Mouse (Mus musculus): Measurements from ENCODE around the gene Lyrm9. TPM values are rescaled to one million over a fixed set of nuclear protein-coding genes. Genes with fewer than 3 reads are reported as not detected.
A peak's percentile ranks its signal among the peaks of the same experiment; 100 is the strongest.

The Lyrm9 gene
- total RNA-seq (2014; rRNA removed) (24.4 and 40.2 TPM in 2 replicates), polyA plus RNA-seq (2015; fragmentation: Nextera tagmentation; extraction: Ambion mirVana) (37.8 and 41.5 TPM in 2 replicates)

DNA sequence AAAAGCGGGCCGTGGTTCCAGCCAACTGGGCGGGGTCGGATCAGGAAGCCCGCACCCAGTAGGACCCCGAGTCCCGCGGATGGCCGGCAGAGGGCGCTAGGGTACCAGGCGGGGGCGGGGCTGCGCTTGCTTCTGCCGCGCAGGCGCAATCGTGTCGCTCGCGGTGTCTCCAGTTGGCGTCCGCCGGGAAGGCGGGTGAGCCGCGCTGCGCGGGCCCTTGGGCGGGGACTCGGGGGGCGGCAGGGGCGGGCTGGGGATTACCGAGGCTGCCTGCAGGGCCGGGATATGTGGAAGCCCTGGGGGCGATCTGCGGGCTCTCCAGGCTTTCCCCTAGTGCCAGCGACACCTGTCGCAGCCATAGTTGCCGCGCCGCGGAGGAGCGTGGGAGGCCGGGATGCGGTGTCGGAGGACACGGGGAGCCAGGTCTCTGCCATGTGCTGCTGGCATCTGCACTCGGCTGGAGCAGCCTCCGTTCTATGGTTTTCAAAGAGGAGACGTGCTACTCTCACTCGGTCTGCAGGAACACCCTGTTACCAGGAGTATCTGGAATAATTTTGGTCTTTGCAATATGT is at the start of gene Lyrm9:
Gene Lyrm9 (plus strand): TSS at position 143 of the 572 bp plus-strand sequence.
- H3K9me3 ChIP-seq (ENCODE audit: low read length): no peaks in the 10 kb centered on the region
- 0 out of 2 replicates have a peak, but pooled peaks cover 11% of the 10 kb centered on the region for H3K4me1 ChIP-seq (ENCODE audit: insufficient read depth)
- peak within 1 kb of the TSS; percentile 91 for H3K27ac ChIP-seq (ENCODE audit: low read depth, low read length)
- no peaks in the 10 kb centered on the region for H3K27me3 ChIP-seq (ENCODE audit: insufficient read depth, low read length)
- peak within 1 kb of the TSS; percentile 62 for H3K4me3 ChIP-seq (ENCODE audit: low read depth, low read length)
- no peaks in the 10 kb centered on the region for H3K36me3 ChIP-seq (ENCODE audit: insufficient read depth)
- peak; percentile 98 for TF ChIP-seq CTCF (IDR thresholded peaks at IDR 0.05; ENCODE audit: low read depth)
- DNase-seq (peak; percentile 98), ATAC-seq (peak; percentile 90)
- 8% methylated on average over 50 of the region's 51 CpGs for WGBS
- peak within 1 kb of the TSS; percentile 74 for H3K9ac ChIP-seq
- H3K4me2 ChIP-seq (ENCODE audit: low read depth): peak within 1 kb of the TSS; percentile 64

DNA sequence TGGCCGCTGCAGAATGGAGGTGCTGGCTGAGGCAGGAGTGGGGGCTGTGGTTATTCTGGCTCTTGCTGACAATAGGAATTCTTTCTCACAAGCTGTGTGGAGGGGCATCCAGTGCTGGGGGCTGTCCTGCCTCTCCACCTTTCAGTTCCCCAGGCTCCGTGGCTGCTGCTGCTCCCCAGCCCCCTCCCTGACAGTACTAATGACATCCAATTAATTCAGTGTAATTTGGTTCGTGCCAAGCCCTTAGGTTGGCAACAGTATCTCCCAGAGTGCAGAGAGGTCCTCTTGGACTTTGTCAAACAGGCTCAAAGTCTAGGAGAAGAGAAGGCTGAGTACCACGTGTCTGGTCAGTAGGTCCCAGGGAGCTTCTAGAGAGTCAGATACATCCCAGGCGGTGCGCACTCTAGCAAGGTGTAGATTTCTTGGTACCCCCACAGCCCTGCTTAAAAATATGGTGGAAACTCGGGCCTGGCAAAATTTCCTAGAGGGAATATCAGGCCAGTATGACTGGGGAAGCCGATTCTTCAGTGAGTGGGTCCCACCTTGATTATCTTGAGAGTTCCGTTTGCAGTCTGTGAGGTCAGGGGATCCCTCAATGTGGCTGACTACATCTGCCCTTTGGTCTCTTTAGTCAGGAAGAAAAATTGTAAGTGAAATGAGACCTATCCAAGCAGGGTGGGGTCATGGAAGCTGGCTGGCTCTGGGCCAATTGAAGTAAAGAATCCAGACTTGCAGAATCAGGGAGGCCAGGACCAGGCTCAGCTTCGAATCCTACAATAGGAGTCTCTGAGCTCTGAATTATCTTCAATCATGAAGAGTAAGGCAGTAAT is 48.3 kb upstream of the Lyrm9 start:
- ATAC-seq: no peak

DNA sequence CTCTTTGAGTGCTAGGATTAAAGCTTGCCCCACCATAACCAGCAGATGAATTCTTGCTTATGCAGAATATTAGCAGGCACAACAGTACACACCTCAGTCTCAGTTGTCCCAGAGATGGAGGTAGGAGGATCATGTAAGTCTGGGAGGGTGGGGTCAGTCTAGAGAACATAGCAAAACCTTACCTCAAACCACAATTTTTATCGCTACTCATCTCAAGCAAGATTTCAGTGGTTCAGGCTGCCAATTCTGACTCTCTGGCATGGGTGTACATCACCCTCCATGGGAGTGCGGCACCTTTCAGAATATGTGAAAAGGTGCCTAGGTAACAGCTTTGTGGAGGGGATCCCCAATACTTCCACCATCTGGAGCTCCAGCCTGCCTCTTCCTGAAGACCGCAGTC is 46.4 kb upstream of the Lyrm9 start:
- Histone ChIP-seq H3K9ac (no peak overlapping the region), H3K27me3 (ENCODE audit: insufficient read depth, low read length) (no peaks in the 10 kb centered on the region), H3K4me3 (ENCODE audit: low read depth, low read length) (no peak overlapping the region), H3K9me3 (ENCODE audit: low read length) (no peaks in the 10 kb centered on the region), H3K27ac (ENCODE audit: low read depth, low read length) (no peak overlapping the region), H3K36me3 (ENCODE audit: insufficient read depth) (no peaks in the 10 kb centered on the region), H3K4me2 (ENCODE audit: low read depth) (no peak overlapping the region), H3K4me1 (ENCODE audit: insufficient read depth) (no peaks in the 10 kb centered on the region)
- DNase-seq (no peak), ATAC-seq (no peak)
- TF ChIP-seq CTCF (IDR thresholded peaks at IDR 0.05; ENCODE audit: low read depth): no peak
- WGBS: 96% methylated on average over 3 of the region's 3 CpGs

More for the DNA sequence above, 48.3 kb upstream of the Lyrm9 start:
- Histone ChIP-seq H3K9me3 (ENCODE audit: low read length) (no peaks in the 10 kb centered on the region), H3K27ac (ENCODE audit: low read depth, low read length) (no peak overlapping the region), H3K27me3 (ENCODE audit: insufficient read depth, low read length) (no peaks in the 10 kb centered on the region), H3K4me3 (ENCODE audit: low read depth, low read length) (no peak overlapping the region), H3K4me2 (ENCODE audit: low read depth) (no peak overlapping the region), H3K9ac (no peak overlapping the region), H3K4me1 (ENCODE audit: insufficient read depth) (no peaks in the 10 kb centered on the region), H3K36me3 (ENCODE audit: insufficient read depth) (no peaks in the 10 kb centered on the region)
- no peak for DNase-seq
- TF ChIP-seq CTCF (IDR thresholded peaks at IDR 0.05; ENCODE audit: low read depth): no peak
- WGBS: 50% methylated on average over 10 of the region's 10 CpGs

- no peak for DNase-seq
- no peaks in the 10 kb centered on the region for H3K36me3 ChIP-seq (ENCODE audit: insufficient read depth)
- H3K27ac ChIP-seq (ENCODE audit: low read depth, low read length): no peak overlapping the region
- no peak for TF ChIP-seq CTCF (IDR thresholded peaks at IDR 0.05; ENCODE audit: low read depth)
- H3K4me1 ChIP-seq (ENCODE audit: insufficient read depth): no peaks in the 10 kb centered on the region
- 91% methylated on average over 3 of the region's 3 CpGs for WGBS
- H3K4me3 ChIP-seq (ENCODE audit: low read depth, low read length): no peak overlapping the region
- H3K4me2 ChIP-seq (ENCODE audit: low read depth): no peak overlapping the region
- H3K27me3 ChIP-seq (ENCODE audit: insufficient read depth, low read length): no peaks in the 10 kb centered on the region
- H3K9ac ChIP-seq: no peak overlapping the region
- H3K9me3 ChIP-seq (ENCODE audit: low read length): no peaks in the 10 kb centered on the region
- ATAC-seq: no peak
Measured at GRCm38 (mm10) chr11:78780571-78780970, 45.8 kb upstream of the Lyrm9 start.

- H3K9me3 ChIP-seq (ENCODE audit: low read length): no peaks in the 10 kb centered on the region
- ATAC-seq: no peak
- no peaks in the 10 kb centered on the region for H3K27me3 ChIP-seq (ENCODE audit: insufficient read depth, low read length)
- no peak overlapping the region for H3K4me3 ChIP-seq (ENCODE audit: low read depth, low read length)
- no peak overlapping the region for H3K27ac ChIP-seq (ENCODE audit: low read depth, low read length)
- no peaks in the 10 kb centered on the region for H3K36me3 ChIP-seq (ENCODE audit: insufficient read depth)
- TF ChIP-seq CTCF (IDR thresholded peaks at IDR 0.05; ENCODE audit: low read depth): no peak
- DNase-seq: no peak
- no peak overlapping the region for H3K4me2 ChIP-seq (ENCODE audit: low read depth)
- no peak overlapping the region for H3K9ac ChIP-seq
- H3K4me1 ChIP-seq (ENCODE audit: insufficient read depth): no peaks in the 10 kb centered on the region
- WGBS: 93% methylated on average over 5 of the region's 5 CpGs
Measured at GRCm38 (mm10) chr11:78782326-78782725, 44.1 kb upstream of the Lyrm9 start.

DNA sequence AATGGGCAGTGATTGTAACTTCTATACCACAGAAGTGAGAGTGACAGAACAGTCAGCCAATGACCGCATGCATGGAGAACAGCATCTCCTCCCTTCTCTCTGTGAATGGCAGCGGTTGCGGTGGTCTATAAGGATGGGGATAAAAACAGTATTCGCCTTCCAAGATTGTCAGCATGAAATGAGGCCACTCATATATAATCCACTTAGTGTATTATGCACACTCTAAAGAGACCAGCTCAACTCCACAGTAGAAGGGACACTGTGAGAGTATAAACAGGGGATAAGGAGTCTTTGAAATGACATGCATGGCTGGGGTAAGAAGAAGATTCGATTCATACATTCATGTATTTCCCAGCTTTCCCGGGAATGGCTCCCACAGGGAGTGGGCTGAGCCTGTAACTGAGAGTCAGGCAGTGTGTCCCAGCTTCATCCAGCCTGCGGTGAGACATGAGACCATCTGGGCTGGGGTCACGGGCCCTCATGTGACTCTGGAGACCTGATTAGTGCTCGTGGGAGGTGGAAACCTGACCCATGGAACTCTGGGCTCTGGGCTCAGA is 43.5 kb upstream of the Lyrm9 start:
- Histone ChIP-seq H3K4me2 (ENCODE audit: low read depth) (no peak overlapping the region), H3K9ac (no peak overlapping the region), H3K4me1 (ENCODE audit: insufficient read depth) (no peaks in the 10 kb centered on the region), H3K9me3 (ENCODE audit: low read length) (no peaks in the 10 kb centered on the region), H3K27me3 (ENCODE audit: insufficient read depth, low read length) (no peaks in the 10 kb centered on the region), H3K4me3 (ENCODE audit: low read depth, low read length) (no peak overlapping the region), H3K27ac (ENCODE audit: low read depth, low read length) (no peak overlapping the region), H3K36me3 (ENCODE audit: insufficient read depth) (no peaks in the 10 kb centered on the region)
- 77% methylated on average over 9 of the region's 9 CpGs for WGBS
- DNase-seq (no peak), ATAC-seq (no peak)
- TF ChIP-seq CTCF (IDR thresholded peaks at IDR 0.05; ENCODE audit: low read depth): no peak

GRCm38 (mm10) chr11:78786013-78786431 is 40.4 kb upstream of the Lyrm9 start:
- Histone ChIP-seq H3K27me3 (ENCODE audit: insufficient read depth, low read length) (no peaks in the 10 kb centered on the region), H3K27ac (ENCODE audit: low read depth, low read length) (peak overlapping the region; percentile 54), H3K9me3 (ENCODE audit: low read length) (no peaks in the 10 kb centered on the region), H3K9ac (no peak overlapping the region), H3K4me1 (ENCODE audit: insufficient read depth) (no peaks in the 10 kb centered on the region), H3K4me2 (ENCODE audit: low read depth) (no peak overlapping the region), H3K4me3 (ENCODE audit: low read depth, low read length) (no peak overlapping the region), H3K36me3 (ENCODE audit: insufficient read depth) (no peaks in the 10 kb centered on the region)
- DNase-seq: no peak
- no peak for TF ChIP-seq CTCF (IDR thresholded peaks at IDR 0.05; ENCODE audit: low read depth)
- WGBS: 7% methylated on average over 7 of the region's 7 CpGs
- peak; percentile 47 for ATAC-seq

All from forebrain, postnatal 0 days (tissue).